Mouse (Mus musculus): ENCODE data around the gene Epc2.

DNA sequence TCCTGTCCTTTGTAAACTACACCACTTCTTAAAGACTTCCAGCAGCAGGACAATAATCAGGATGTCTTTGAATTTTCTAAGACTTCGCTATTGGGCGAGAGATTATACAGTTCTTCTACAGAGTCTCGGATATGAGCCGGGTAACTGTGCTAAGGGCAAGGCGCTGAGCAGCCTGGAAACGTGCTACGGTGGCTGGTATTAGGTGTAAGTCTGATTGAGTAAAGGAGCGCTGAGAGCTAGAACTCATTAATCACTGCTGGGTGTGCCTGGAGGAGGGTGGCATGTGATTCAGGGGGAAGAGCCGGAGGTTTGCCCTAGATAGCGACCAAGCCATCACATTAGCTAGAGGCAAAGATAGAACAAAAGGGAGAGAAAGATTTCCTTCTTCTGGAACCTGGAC lies 25.1 kb upstream of the Epc2 start:
- no peak for TF ChIP-seq CTCF (IDR thresholded peaks at IDR 0.05)
- no peak for TF ChIP-seq EP300 (IDR thresholded peaks at IDR 0.05; ENCODE audit: insufficient read depth, low read depth, low read length)
